Mouse (Mus musculus) testis, adult 2 months (tissue): ENCODE measurements around the gene Gbp5. TPM values are rescaled to one million over a fixed set of nuclear protein-coding genes. Genes with fewer than 3 reads are reported as not detected.

Experiments used
- H3K27ac ChIP-seq: fragments of 200-500 bp; 2 replicates; pipeline ENCODE4 v1.5.1; 2012; ENCODE audit warnings: low read depth, low read length; ENCODE audit not compliant: control insufficient read depth, insufficient read depth
- H3K27me3 ChIP-seq: fragments of 200-500 bp; 2 replicates; pipeline ENCODE4 v1.6.1; 2012; ENCODE audit warnings: mild to moderate bottlenecking, low read length, moderate library complexity; ENCODE audit not compliant: control insufficient read depth, insufficient read depth
- H3K36me3 ChIP-seq: fragments of 200-500 bp; 2 replicates; pipeline ENCODE4 v1.6.1; 2012; ENCODE audit warnings: mild to moderate bottlenecking, low read length; ENCODE audit not compliant: control insufficient read depth, insufficient read depth
- H3K4me1 ChIP-seq: fragments of 200-500 bp; 2 replicates; pipeline ENCODE4 v1.6.1; 2012; ENCODE audit warnings: low read length; ENCODE audit not compliant: control insufficient read depth, insufficient read depth
- H3K4me3 ChIP-seq: fragments of 200-500 bp; 2 replicates; pipeline ENCODE4 v1.5.1; 2012; ENCODE audit warnings: low read depth, mild to moderate bottlenecking, low read length, moderate library complexity, mixed read lengths; ENCODE audit not compliant: control insufficient read depth
- CTCF ChIP-seq: fragments of 200-500 bp; IDR thresholded peaks from 2 replicates; pipeline ENCODE4 v1.5.1; 2012; ENCODE audit warnings: low read depth, mild to moderate bottlenecking, inconsistent platforms, low read length, moderate library complexity; ENCODE audit not compliant: control insufficient read depth, insufficient read depth, insufficient replicate concordance
- POLR2A ChIP-seq: fragments of 200-500 bp; IDR thresholded peaks from 2 replicates; pipeline ENCODE4 v1.6.1; 2012; ENCODE audit warnings: low read depth, mild to moderate bottlenecking, inconsistent platforms, low read length, moderate library complexity; ENCODE audit not compliant: control insufficient read depth
- polyA plus RNA-seq: library from polyadenylated mRNA; depleted of rRNA; stranded (reverse); fragments of >200 nt; gene quantifications from 2 replicates; pipeline ENCODE4 v1.2.3, GENCODE M21; 2012

Gbp5 gene
- polyA plus RNA-seq, 1 experiment: 0.57 TPM

- Histone ChIP-seq H3K27me3 (no peaks in the 10 kb centered on the region), H3K4me1 (no peaks in the 10 kb centered on the region), H3K4me3 (no peak overlapping the region), H3K27ac (no peak overlapping the region), H3K36me3 (no peaks in the 10 kb centered on the region)
- TF ChIP-seq POLR2A (no peak), CTCF (no peak)
These were observed 52.9 kb downstream of the Gbp5 start for GRCm38 (mm10) chr3:142546690-142547089.

GRCm38 (mm10) chr3:142550052-142550676 lies 56.4 kb downstream of the Gbp5 start:
- TF ChIP-seq POLR2A (no peak), CTCF (no peak)
- H3K27me3 ChIP-seq: no peaks in the 10 kb centered on the region
- no peaks in the 10 kb centered on the region for H3K4me1 ChIP-seq
- H3K4me3 ChIP-seq: no peak overlapping the region
- no peak overlapping the region for H3K27ac ChIP-seq
- H3K36me3 ChIP-seq: no peaks in the 10 kb centered on the region

DNA sequence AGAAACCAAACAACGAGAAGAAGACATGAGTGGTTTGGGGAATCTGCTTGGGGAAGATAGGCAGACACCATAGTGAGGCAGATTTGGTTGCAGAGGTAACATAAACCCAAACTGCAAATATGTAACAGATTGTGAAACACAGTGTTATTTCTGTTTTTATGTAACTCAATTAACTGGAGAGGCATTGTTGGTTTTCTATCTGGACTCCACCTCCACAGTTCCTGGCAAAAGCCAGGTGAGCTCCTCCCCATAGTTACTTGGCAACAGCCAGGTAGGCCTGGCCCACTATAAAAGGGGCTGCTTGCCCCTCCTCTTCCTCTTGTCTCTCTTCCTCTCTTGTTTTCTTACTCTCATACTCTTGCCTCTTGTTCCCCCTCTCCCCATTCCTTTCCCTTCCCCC lies 60.8 kb downstream of the Gbp5 start:
- TF ChIP-seq POLR2A (no peak), CTCF (no peak)
- Histone ChIP-seq H3K27me3 (no peaks in the 10 kb centered on the region), H3K36me3 (no peaks in the 10 kb centered on the region), H3K4me3 (no peak overlapping the region), H3K27ac (no peak overlapping the region), H3K4me1 (no peaks in the 10 kb centered on the region)

DNA sequence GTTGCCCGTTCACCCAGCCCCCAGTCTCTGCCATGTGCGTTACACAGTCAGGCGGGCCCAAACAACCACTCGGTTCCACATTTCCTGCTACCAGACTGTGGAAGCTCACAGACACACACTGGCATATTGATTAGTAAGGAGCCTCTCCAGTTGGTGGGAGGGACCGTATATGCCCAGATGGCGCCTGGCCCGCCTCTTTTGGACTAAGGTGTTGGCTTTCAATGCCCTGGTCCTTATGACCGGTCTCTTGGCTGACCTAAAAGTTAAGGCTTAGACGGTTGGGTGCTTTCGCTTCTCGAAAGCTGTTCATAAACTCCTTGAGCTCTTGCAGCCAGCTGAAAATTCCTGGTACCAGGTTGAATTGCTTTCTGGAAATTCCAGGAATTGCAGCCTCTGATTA lies 61.8 kb downstream of the Gbp5 start:
- Histone ChIP-seq H3K4me1 (no peaks in the 10 kb centered on the region), H3K27me3 (no peaks in the 10 kb centered on the region), H3K4me3 (no peak overlapping the region), H3K27ac (no peak overlapping the region), H3K36me3 (no peaks in the 10 kb centered on the region)
- no peak for TF ChIP-seq POLR2A
- TF ChIP-seq CTCF: no peak

DNA sequence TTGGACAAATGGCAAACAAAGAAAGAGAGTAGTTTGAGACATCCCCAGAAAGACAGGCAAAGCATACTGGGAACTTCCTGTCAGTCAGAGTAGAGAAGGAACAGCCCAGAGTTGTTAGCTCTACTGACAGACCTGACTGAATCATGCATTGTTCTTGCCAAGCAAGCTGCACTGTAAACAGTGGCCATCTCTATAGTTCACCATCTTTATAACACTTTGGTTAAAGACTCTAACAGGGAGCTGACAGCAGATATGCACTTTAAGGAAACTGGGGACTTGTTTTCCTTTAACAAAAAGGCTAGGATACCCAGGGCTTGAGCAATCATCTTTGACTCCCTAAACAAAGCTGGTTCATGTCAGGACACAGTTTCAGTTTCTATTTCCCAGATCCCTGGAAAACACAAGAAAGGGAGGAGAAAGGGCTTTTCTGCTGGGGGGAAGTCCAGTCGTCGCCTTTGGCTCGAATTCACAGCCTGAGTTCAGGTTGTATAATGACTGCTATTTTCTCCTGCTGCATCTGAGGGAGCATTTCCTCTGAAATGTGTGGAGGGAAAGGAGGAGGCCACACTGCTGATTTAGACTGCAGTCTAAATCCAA lies 66.0 kb downstream of the Gbp5 start, which contains the start of gene Gbp3:
Gene Gbp3, plus strand, starts transcription at position 395 of the 597 bp plus-strand sequence.
- Histone ChIP-seq H3K36me3 (no peaks in the 10 kb centered on the region), H3K4me3 (peak within 1 kb of the TSS; percentile 69), H3K27me3 (no peaks in the 10 kb centered on the region), H3K27ac (peak within 1 kb of the TSS; percentile 62; the same call in 1 of the 2 replicates), H3K4me1 (peaks cover 3% of the 10 kb centered on the region; the same call in 1 of the 2 replicates)
- no peak for TF ChIP-seq POLR2A
- TF ChIP-seq CTCF: no peak

DNA sequence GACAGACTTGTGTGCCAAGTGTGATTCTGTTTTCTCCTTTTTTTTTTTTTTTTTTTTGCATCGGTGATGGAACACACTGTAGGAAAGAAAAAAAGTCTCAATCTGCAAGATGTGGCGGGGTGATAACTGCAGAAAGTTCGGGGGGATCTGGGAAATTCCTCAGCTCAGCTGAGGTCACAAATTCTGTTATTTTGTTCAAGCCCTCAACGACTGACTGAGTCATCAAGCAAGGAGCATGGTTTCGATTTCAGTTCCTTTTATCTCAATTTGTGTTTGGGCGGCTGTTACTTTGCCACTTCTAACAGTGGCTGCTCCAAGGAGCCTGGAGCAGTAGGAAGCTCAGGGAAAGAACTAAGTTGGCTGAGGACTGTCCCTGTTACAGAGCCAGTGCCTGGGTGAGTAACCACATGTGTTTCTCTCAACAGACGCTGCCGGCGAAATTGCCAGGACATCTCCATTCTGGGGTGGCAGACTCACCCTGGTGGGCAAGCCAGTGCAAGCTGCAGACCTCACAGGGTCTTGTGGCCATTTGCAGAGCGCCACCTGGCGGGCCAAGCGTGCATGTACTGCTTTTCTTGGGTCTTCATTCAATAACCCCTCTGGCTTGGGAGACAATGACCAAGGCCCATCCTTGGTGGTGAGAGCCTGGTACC lies 66.6 kb downstream of the Gbp5 start:
- peak overlapping the region; percentile 69 for H3K4me3 ChIP-seq
- TF ChIP-seq POLR2A: no peak
- TF ChIP-seq CTCF: peak; percentile 97
- peaks cover 3% of the 10 kb centered on the region; the same call in 1 of the 2 replicates for H3K4me1 ChIP-seq
- peak overlapping the region; percentile 62; the same call in 1 of the 2 replicates for H3K27ac ChIP-seq
- no peaks in the 10 kb centered on the region for H3K36me3 ChIP-seq
- H3K27me3 ChIP-seq: no peaks in the 10 kb centered on the region

GRCm38 (mm10) chr3:142561045-142561646 lies 67.4 kb downstream of the Gbp5 start:
- Histone ChIP-seq H3K27ac (no peak overlapping the region), H3K27me3 (no peaks in the 10 kb centered on the region), H3K36me3 (no peaks in the 10 kb centered on the region), H3K4me1 (peaks cover 3% of the 10 kb centered on the region; the same call in 1 of the 2 replicates), H3K4me3 (no peak overlapping the region)
- TF ChIP-seq CTCF: no peak
- TF ChIP-seq POLR2A: no peak
